Mouse (Mus musculus) heart, embryonic 12.5 days (tissue): ENCODE results near the gene Dlg1. TPM values are rescaled to one million over a fixed set of nuclear protein-coding genes. Genes with fewer than 3 reads are reported as not detected.
"Not testable (repeated sequence)": the region's sequence is repeated elsewhere in the genome, so short reads cannot be mapped to it uniquely, and the experiment has no call there.

Source experiments
- ATAC-seq: fragments of 200-750 bp; cut with Nextera tagmentation; 2 replicates; pipeline ENCODE4 v1.8.0; 2017; ENCODE audit warnings: moderate TSS enrichment, moderate library complexity; ENCODE audit not compliant: insufficient number of reproducible peaks, low FRiP score
- H3K27ac ChIP-seq: fragments of 300-500 bp; sonication (generic); 2 replicates; pipeline ENCODE4 v1.5.1; 2016; ENCODE audit warnings: mild to moderate bottlenecking, moderate library complexity; ENCODE audit not compliant: poor library complexity, severe bottlenecking
- H3K27me3 ChIP-seq: fragments of 300-500 bp; sonication (generic); replicated peaks from 2 replicates; pipeline ENCODE4 v1.6.1; 2016; ENCODE audit warnings: mild to moderate bottlenecking, moderate library complexity
- H3K36me3 ChIP-seq: fragments of 300-500 bp; sonication (generic); 2 replicates; pipeline ENCODE4 v1.6.1; 2016; ENCODE audit warnings: mild to moderate bottlenecking, moderate library complexity
- H3K4me1 ChIP-seq: fragments of 300-500 bp; sonication (generic); replicated peaks from 2 replicates; pipeline ENCODE4 v1.6.1; 2016; ENCODE audit warnings: mild to moderate bottlenecking
- H3K4me2 ChIP-seq: fragments of 300-500 bp; sonication (generic); 2 replicates; pipeline ENCODE4 v1.6.1; 2016; ENCODE audit warnings: mild to moderate bottlenecking, moderate library complexity
- H3K4me3 ChIP-seq: fragments of 300-500 bp; sonication (generic); 2 replicates; pipeline ENCODE4 v1.5.1; 2016; ENCODE audit warnings: mild to moderate bottlenecking
- H3K9ac ChIP-seq: fragments of 300-500 bp; sonication (generic); 2 replicates; pipeline ENCODE4 v1.6.1; 2016; ENCODE audit warnings: mild to moderate bottlenecking, moderate library complexity
- H3K9me3 ChIP-seq: fragments of 300-500 bp; sonication (generic); replicated peaks from 2 replicates; pipeline ENCODE4 v1.6.1; 2016; ENCODE audit warnings: mild to moderate bottlenecking, moderate library complexity
- WGBS: fragments of 180-500 bp; shearing (Covaris S2); methylation state at CpG from one replicate; pipeline ENCODE4 v1.1.7; 2016; 5-methylcytosine and 5-hydroxymethylcytosine counted together
- polyA plus RNA-seq: library from polyadenylated mRNA; unstranded; fragments of >200 nt; fragmentation: Nextera tagmentation; extraction: Ambion mirVana; gene quantifications from 2 replicates; pipeline ENCODE4 v1.2.1, GENCODE M21; 2016

Dlg1 gene
- polyA plus RNA-seq, 1 experiment from 2014 or later: 21.9 TPM

- Histone ChIP-seq H3K36me3 (no peaks in the 10 kb centered on the region), H3K9ac (no peak overlapping the region), H3K27ac (no peak overlapping the region), H3K4me1 (peaks cover 17% of the 10 kb centered on the region), H3K4me2 (no peak overlapping the region), H3K9me3 (no peaks in the 10 kb centered on the region), H3K4me3 (no peak overlapping the region), H3K27me3 (no peaks in the 10 kb centered on the region)
- WGBS: 66% methylated on average over 11 of the region's 11 CpGs
- no peak for ATAC-seq
Observed at GRCm38 (mm10) chr16:31695286-31696020, 32.2 kb downstream of the Dlg1 start.

GRCm38 (mm10) chr16:31696367-31696766, 33.1 kb downstream of the Dlg1 start:
- Histone ChIP-seq H3K9ac (no peak overlapping the region), H3K27ac (no peak overlapping the region), H3K27me3 (no peaks in the 10 kb centered on the region), H3K36me3 (no peaks in the 10 kb centered on the region), H3K9me3 (no peaks in the 10 kb centered on the region), H3K4me1 (peaks cover 17% of the 10 kb centered on the region), H3K4me3 (no peak overlapping the region), H3K4me2 (peak overlapping the region; percentile 10; the same call in 1 of the 2 replicates)
- ATAC-seq: no peak
- WGBS: 12% methylated on average over 6 of the region's 6 CpGs

GRCm38 (mm10) chr16:31697341-31697740, 34.1 kb downstream of the Dlg1 start:
- WGBS: 66% methylated on average over 4 of the region's 4 CpGs
- no peak overlapping the region for H3K4me3 ChIP-seq

GRCm38 (mm10) chr16:31705213-31705612, 42.0 kb downstream of the Dlg1 start:
- no peak overlapping the region for H3K4me2 ChIP-seq
- peaks cover 14% of the 10 kb centered on the region for H3K4me1 ChIP-seq
- H3K27me3 ChIP-seq: no peaks in the 10 kb centered on the region
- 21% methylated on average over 2 of the region's 2 CpGs for WGBS
- no peak overlapping the region for H3K4me3 ChIP-seq
- no peak overlapping the region for H3K9ac ChIP-seq
- H3K27ac ChIP-seq: no peak overlapping the region
- ATAC-seq: no peak
- no peaks in the 10 kb centered on the region for H3K36me3 ChIP-seq
- H3K9me3 ChIP-seq: no peaks in the 10 kb centered on the region

More at GRCm38 (mm10) chr16:31697341-31697740, 34.1 kb downstream of the Dlg1 start:
- Histone ChIP-seq H3K4me1 (peaks cover 17% of the 10 kb centered on the region), H3K4me2 (no peak overlapping the region), H3K9me3 (no peaks in the 10 kb centered on the region), H3K9ac (no peak overlapping the region), H3K27ac (no peak overlapping the region), H3K36me3 (no peaks in the 10 kb centered on the region), H3K27me3 (no peaks in the 10 kb centered on the region)
- no peak for ATAC-seq

- 91% methylated on average over 3 of the region's 3 CpGs for WGBS
- Histone ChIP-seq H3K4me2 (no peak overlapping the region), H3K4me3 (no peak overlapping the region), H3K27me3 (no peaks in the 10 kb centered on the region), H3K36me3 (no peaks in the 10 kb centered on the region), H3K4me1 (peaks cover 16% of the 10 kb centered on the region), H3K9ac (no peak overlapping the region), H3K9me3 (no peaks in the 10 kb centered on the region), H3K27ac (no peak overlapping the region)
- ATAC-seq: no peak
Observed at GRCm38 (mm10) chr16:31705904-31706303, 42.7 kb downstream of the Dlg1 start.

- H3K9me3 ChIP-seq: no peaks in the 10 kb centered on the region
- no peak for ATAC-seq
- peaks cover 19% of the 10 kb centered on the region for H3K4me1 ChIP-seq
- no peak overlapping the region for H3K9ac ChIP-seq
- H3K4me3 ChIP-seq: no peak overlapping the region
- no peak overlapping the region for H3K4me2 ChIP-seq
- H3K27ac ChIP-seq: no peak overlapping the region
- H3K36me3 ChIP-seq: no peaks in the 10 kb centered on the region
- H3K27me3 ChIP-seq: no peaks in the 10 kb centered on the region
- 67% methylated on average over 3 of the region's 3 CpGs for WGBS
Observed at GRCm38 (mm10) chr16:31707326-31707725, 44.1 kb downstream of the Dlg1 start.

- ATAC-seq: no peak
- no peaks in the 10 kb centered on the region for H3K36me3 ChIP-seq
Observed at GRCm38 (mm10) chr16:31722991-31723390, 59.7 kb downstream of the Dlg1 start.

GRCm38 (mm10) chr16:31724121-31724520, 60.9 kb downstream of the Dlg1 start:
- ATAC-seq: no peak
- Histone ChIP-seq H3K27ac (no peak overlapping the region), H3K4me2 (no peak overlapping the region), H3K36me3 (no peaks in the 10 kb centered on the region), H3K4me1 (no peaks in the 10 kb centered on the region), H3K27me3 (no peaks in the 10 kb centered on the region), H3K9ac (no peak overlapping the region), H3K4me3 (no peak overlapping the region), H3K9me3 (no peaks in the 10 kb centered on the region; the same call in 1 of the 2 replicates)
- 21% methylated on average over 1 of the region's 1 CpGs for WGBS

More at GRCm38 (mm10) chr16:31722991-31723390, 59.7 kb downstream of the Dlg1 start:
- Histone ChIP-seq H3K4me2 (no peak overlapping the region), H3K9ac (no peak overlapping the region), H3K4me1 (no peaks in the 10 kb centered on the region), H3K4me3 (no peak overlapping the region), H3K9me3 (no peaks in the 10 kb centered on the region; the same call in 1 of the 2 replicates), H3K27me3 (no peaks in the 10 kb centered on the region), H3K27ac (no peak overlapping the region)
- 91% methylated on average over 1 of the region's 1 CpGs for WGBS

- no peak for ATAC-seq
- 85% methylated on average over 4 of the region's 4 CpGs for WGBS
- H3K9ac ChIP-seq: no peak overlapping the region
- H3K4me1 ChIP-seq: no peaks in the 10 kb centered on the region
- no peaks in the 10 kb centered on the region for H3K27me3 ChIP-seq
- no peak overlapping the region for H3K4me2 ChIP-seq
- no peaks in the 10 kb centered on the region for H3K9me3 ChIP-seq
- H3K27ac ChIP-seq: no peak overlapping the region
- H3K36me3 ChIP-seq: no peaks in the 10 kb centered on the region
- no peak overlapping the region for H3K4me3 ChIP-seq
Observed at GRCm38 (mm10) chr16:31724818-31725217, 61.6 kb downstream of the Dlg1 start.

GRCm38 (mm10) chr16:31730971-31731370, 67.7 kb downstream of the Dlg1 start:
- not testable (repeated sequence) for ATAC-seq, H3K9ac ChIP-seq

GRCm38 (mm10) chr16:31737081-31737480, 73.8 kb downstream of the Dlg1 start:
- Histone ChIP-seq H3K36me3 (peaks cover 9% of the 10 kb centered on the region; the same call in 1 of the 2 replicates), H3K27me3 (no peaks in the 10 kb centered on the region), H3K27ac (no peak overlapping the region), H3K4me3 (no peak overlapping the region), H3K9ac (no peak overlapping the region), H3K9me3 (0 out of 2 replicates have a peak, but pooled peaks cover 3% of the 10 kb centered on the region), H3K4me2 (no peak overlapping the region), H3K4me1 (peaks cover 23% of the 10 kb centered on the region)
- 61% methylated on average over 4 of the region's 4 CpGs for WGBS
- ATAC-seq: no peak

More at GRCm38 (mm10) chr16:31730971-31731370, 67.7 kb downstream of the Dlg1 start:
- H3K27me3 ChIP-seq, H3K4me2 ChIP-seq, H3K9me3 ChIP-seq, H3K4me1 ChIP-seq, H3K36me3 ChIP-seq, H3K4me3 ChIP-seq: not testable (repeated sequence)
- 54% methylated on average over 1 of the region's 1 CpGs for WGBS
- 0 out of 2 replicates have a peak overlapping the region, but pooled peaks have one; percentile 62 for H3K27ac ChIP-seq
